Mouse (Mus musculus) heart, adult 2 months (tissue): ENCODE measurements around the gene Trmt44.
A peak's percentile ranks its signal among the peaks of the same experiment; 100 is the strongest.

Source experiments
- CTCF ChIP-seq: fragments of 200-600 bp; IDR thresholded peaks from 2 replicates; pipeline ENCODE4 v1.8.1; 2022; ENCODE audit warnings: antibody characterized with exemption, mild to moderate bottlenecking, moderate library complexity
- EP300 ChIP-seq: fragments of 200-500 bp; IDR thresholded peaks from 2 replicates; pipeline ENCODE4 v1.6.1; 2011; ENCODE audit warnings: low read depth, low read length, control low read depth; ENCODE audit not compliant: insufficient read depth
- POLR2A ChIP-seq: fragments of 200-500 bp; IDR thresholded peaks from 2 replicates; pipeline ENCODE4 v1.6.1; 2011; ENCODE audit warnings: mild to moderate bottlenecking, low read depth, low read length, control low read depth; ENCODE audit not compliant: insufficient read depth

DNA sequence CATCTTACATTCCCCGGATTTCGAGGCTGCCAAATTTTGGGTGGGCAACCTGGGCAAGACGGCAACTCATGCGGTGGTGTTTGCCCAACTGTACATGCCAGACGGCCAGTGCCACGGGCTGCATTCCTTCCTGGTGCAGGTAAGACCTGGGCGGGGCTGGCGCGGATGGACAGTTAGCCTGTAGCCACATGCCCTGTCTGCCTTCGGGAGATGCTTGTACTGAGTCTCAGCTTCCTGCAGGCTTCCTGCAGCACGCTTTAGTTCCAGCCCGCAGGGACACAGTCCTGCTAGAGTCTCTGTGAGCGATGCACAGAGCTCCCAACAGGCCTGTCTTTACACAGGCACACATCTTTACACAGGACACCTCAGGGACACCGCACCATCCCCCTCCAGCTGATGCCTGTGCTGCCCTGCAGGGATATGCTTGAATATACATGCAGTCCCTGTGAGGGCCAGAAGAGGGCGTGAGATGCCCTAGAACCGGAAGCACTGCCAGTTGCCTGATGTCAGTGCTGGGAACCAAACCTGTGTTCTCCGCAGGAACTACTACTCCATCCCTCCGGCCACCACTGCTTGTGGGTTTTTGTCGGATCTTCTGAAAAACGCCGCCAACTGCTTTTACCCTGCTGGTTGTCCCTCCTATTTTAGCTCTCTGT is 17.3 kb upstream of the Trmt44 start:
- TF ChIP-seq POLR2A (no peak), CTCF (peak; percentile 38), EP300 (no peak)
